Mouse (Mus musculus) hindbrain, postnatal 0 days (tissue): ENCODE measurements around the gene Syt9. TPM values are rescaled to one million over a fixed set of nuclear protein-coding genes. Genes with fewer than 3 reads are reported as not detected.

ENCODE experiments used
- ATAC-seq: fragments of 200-750 bp; cut with Nextera tagmentation; 2 replicates; pipeline ENCODE4 v1.8.0; 2017; ENCODE audit warnings: mild to moderate bottlenecking, moderate TSS enrichment, moderate library complexity
- DNase-seq: peaks from one replicate; pipeline ENCODE4 v3.0.0-alpha.2; 2015; ENCODE audit warnings: low spot score
- H3K27ac ChIP-seq: fragments of 300-500 bp; sonication (generic); 2 replicates; pipeline ENCODE4 v1.5.1; 2014; ENCODE audit warnings: mild to moderate bottlenecking
- H3K27me3 ChIP-seq: fragments of 300-500 bp; sonication (generic); 2 replicates; pipeline ENCODE4 v1.6.1; 2014; ENCODE audit warnings: low read length, mixed read lengths; ENCODE audit not compliant: insufficient read depth
- H3K36me3 ChIP-seq: fragments of 300-500 bp; sonication (generic); 2 replicates; pipeline ENCODE4 v1.6.1; 2014; ENCODE audit warnings: low read length, mixed read lengths; ENCODE audit not compliant: insufficient read depth
- H3K4me1 ChIP-seq: fragments of 300-500 bp; sonication (generic); 2 replicates; pipeline ENCODE4 v1.6.1; 2014; ENCODE audit warnings: antibody characterized with exemption, low read length, mixed read lengths; ENCODE audit not compliant: insufficient read depth
- H3K4me2 ChIP-seq: fragments of 300-500 bp; sonication (generic); 2 replicates; pipeline ENCODE4 v1.6.1; 2014; ENCODE audit warnings: low read depth, mild to moderate bottlenecking, low read length, moderate library complexity, mixed read lengths
- H3K4me3 ChIP-seq: fragments of 300-500 bp; sonication (generic); 2 replicates; pipeline ENCODE4 v1.5.1; 2014; ENCODE audit warnings: low read length
- H3K9ac ChIP-seq: fragments of 300-500 bp; sonication (generic); replicated peaks from 2 replicates; pipeline ENCODE4 v1.6.1; 2014; ENCODE audit warnings: mild to moderate bottlenecking, low read length, moderate library complexity, mixed read lengths
- H3K9me3 ChIP-seq: fragments of 300-500 bp; sonication (generic); 2 replicates; pipeline ENCODE4 v1.6.1; 2016; ENCODE audit warnings: low read length, mixed read lengths
- CTCF ChIP-seq: IDR thresholded peaks from 2 replicates; pipeline ENCODE4 v1.5.1; 2016; ENCODE audit warnings: antibody characterized with exemption, control low read depth, low read depth
- WGBS: fragments of 180-500 bp; shearing (Covaris S2); extraction: QIAGEN DNeasy Blood & Tissue Kit; methylation state at CpG from one replicate; pipeline ENCODE4 v1.1.7; 2014; 5-methylcytosine and 5-hydroxymethylcytosine counted together
- polyA plus RNA-seq: library from polyadenylated mRNA; unstranded; fragments of >200 nt; fragmentation: Nextera tagmentation; extraction: Ambion mirVana; gene quantifications from 2 replicates; pipeline ENCODE4 v1.2.1, GENCODE M21; 2015
- total RNA-seq: library from RNA; depleted of rRNA; stranded (reverse); fragments of >200 nt; gene quantifications from 2 replicates; pipeline ENCODE4 v1.2.3, GENCODE M21; 2014

The Syt9 gene
- total and polyA plus RNA-seq, 2 experiments from 2014 or later: 12.4 to 30.0 TPM

- Histone ChIP-seq H3K4me3 (no peak overlapping the region), H3K36me3 (no peaks in the 10 kb centered on the region), H3K27me3 (no peaks in the 10 kb centered on the region), H3K27ac (no peak overlapping the region), H3K4me2 (no peak overlapping the region), H3K9ac (no peak overlapping the region), H3K4me1 (no peaks in the 10 kb centered on the region), H3K9me3 (no peaks in the 10 kb centered on the region)
- 72% methylated on average over 3 of the region's 3 CpGs for WGBS
- TF ChIP-seq CTCF: no peak
- ATAC-seq: no peak
- no peak for DNase-seq
Measured at GRCm38 (mm10) chr7:107561584-107561983, 191.1 kb downstream of the Syt9 start.

GRCm38 (mm10) chr7:107563727-107564126 is 193.2 kb downstream of the Syt9 start:
- no peak overlapping the region for H3K27ac ChIP-seq
- H3K4me2 ChIP-seq: no peak overlapping the region
- no peaks in the 10 kb centered on the region for H3K9me3 ChIP-seq
- H3K9ac ChIP-seq: no peak overlapping the region
- no peaks in the 10 kb centered on the region for H3K36me3 ChIP-seq
- ATAC-seq: no peak
- no peak for TF ChIP-seq CTCF
- 43% methylated on average over 2 of the region's 2 CpGs for WGBS
- no peak overlapping the region for H3K4me3 ChIP-seq
- H3K4me1 ChIP-seq: no peaks in the 10 kb centered on the region
- H3K27me3 ChIP-seq: no peaks in the 10 kb centered on the region
- DNase-seq: no peak

- no peaks in the 10 kb centered on the region for H3K9me3 ChIP-seq
- TF ChIP-seq CTCF: no peak
- H3K9ac ChIP-seq: no peak within 1 kb of the TSS
- no peaks in the 10 kb centered on the region for H3K4me1 ChIP-seq
- H3K27ac ChIP-seq: peak within 1 kb of the TSS; percentile 48; the same call in 1 of the 2 replicates
- peak; percentile 13 for DNase-seq
- H3K4me2 ChIP-seq: peak within 1 kb of the TSS; percentile 38; the same call in 1 of the 2 replicates
- no peak within 1 kb of the TSS; the same call in 1 of the 2 replicates for H3K4me3 ChIP-seq
- no peaks in the 10 kb centered on the region for H3K36me3 ChIP-seq
- WGBS: 52% methylated on average over 7 of the region's 7 CpGs
- ATAC-seq: peak; percentile 68; the same call in 1 of the 2 replicates
- H3K27me3 ChIP-seq: no peaks in the 10 kb centered on the region
Measured at GRCm38 (mm10) chr7:107567261-107567671, 196.7 kb downstream of the Syt9 start, which contains the start of gene Olfml1. TSS of gene Olfml1 (plus strand) at chr7:107567446.

- no peak for DNase-seq
- Histone ChIP-seq H3K9ac (no peak overlapping the region), H3K27ac (peak overlapping the region; percentile 48; the same call in 1 of the 2 replicates), H3K4me2 (peak overlapping the region; percentile 38; the same call in 1 of the 2 replicates), H3K27me3 (no peaks in the 10 kb centered on the region), H3K9me3 (no peaks in the 10 kb centered on the region), H3K4me3 (no peak overlapping the region; the same call in 1 of the 2 replicates), H3K36me3 (no peaks in the 10 kb centered on the region), H3K4me1 (no peaks in the 10 kb centered on the region)
- TF ChIP-seq CTCF: no peak
- 81% methylated on average over 5 of the region's 5 CpGs for WGBS
- ATAC-seq: no peak
Measured at GRCm38 (mm10) chr7:107567674-107568073, 197.1 kb downstream of the Syt9 start.

DNA sequence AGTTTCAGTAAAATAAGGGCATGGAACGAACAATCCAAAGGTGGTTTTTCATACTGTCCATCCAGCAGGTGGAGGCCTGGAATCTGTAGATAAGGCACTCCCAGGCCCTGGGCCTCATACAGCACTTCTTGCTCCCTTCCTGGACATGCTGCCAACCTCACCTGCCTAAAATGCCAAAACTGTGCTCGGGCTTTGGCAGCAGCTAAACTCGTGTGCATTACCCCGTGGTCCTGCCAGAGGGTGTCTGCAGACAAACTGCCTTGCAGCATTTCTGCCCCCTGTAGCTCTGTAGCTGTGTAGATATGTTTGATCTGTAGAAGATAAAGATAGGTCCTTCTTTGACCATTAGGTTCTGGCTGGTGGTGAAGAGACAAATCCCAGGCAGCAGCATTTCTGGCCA is 198.4 kb downstream of the Syt9 start:
- Histone ChIP-seq H3K4me1 (no peaks in the 10 kb centered on the region), H3K4me2 (peak overlapping the region; percentile 30; the same call in 1 of the 2 replicates), H3K27ac (no peak overlapping the region), H3K9ac (no peak overlapping the region), H3K27me3 (no peaks in the 10 kb centered on the region), H3K9me3 (no peaks in the 10 kb centered on the region), H3K36me3 (no peaks in the 10 kb centered on the region), H3K4me3 (no peak overlapping the region)
- DNase-seq (no peak), ATAC-seq (no peak)
- 65% methylated on average over 4 of the region's 4 CpGs for WGBS
- no peak for TF ChIP-seq CTCF

- Histone ChIP-seq H3K4me1 (no peaks in the 10 kb centered on the region), H3K27ac (no peak overlapping the region), H3K27me3 (no peaks in the 10 kb centered on the region), H3K9ac (no peak overlapping the region), H3K4me3 (no peak overlapping the region), H3K9me3 (no peaks in the 10 kb centered on the region), H3K36me3 (no peaks in the 10 kb centered on the region), H3K4me2 (no peak overlapping the region)
- DNase-seq (no peak), ATAC-seq (no peak)
- peak; percentile 21; the same call in 1 of the 2 replicates for TF ChIP-seq CTCF
- 60% methylated on average over 2 of the region's 2 CpGs for WGBS
Measured at GRCm38 (mm10) chr7:107573856-107574255, 203.3 kb downstream of the Syt9 start.

- no peaks in the 10 kb centered on the region for H3K4me1 ChIP-seq
- H3K9me3 ChIP-seq: no peaks in the 10 kb centered on the region
- H3K36me3 ChIP-seq: no peaks in the 10 kb centered on the region
- H3K27ac ChIP-seq: no peak overlapping the region
- no peaks in the 10 kb centered on the region for H3K27me3 ChIP-seq
- H3K9ac ChIP-seq: no peak overlapping the region
- DNase-seq (no peak), ATAC-seq (no peak)
- H3K4me3 ChIP-seq: no peak overlapping the region
- H3K4me2 ChIP-seq: no peak overlapping the region
- 79% methylated on average over 3 of the region's 3 CpGs for WGBS
- TF ChIP-seq CTCF: no peak
Measured at GRCm38 (mm10) chr7:107574276-107574675, 203.7 kb downstream of the Syt9 start.
